Mouse (Mus musculus): ENCODE data around the gene Fgfbp3. TPM values are rescaled to one million over a fixed set of nuclear protein-coding genes. Genes with fewer than 3 reads are reported as not detected.

The Fgfbp3 gene
- polyA plus RNA-seq, 1 experiment from 2014 or later: 9.9 TPM

- H3K9ac ChIP-seq (ENCODE audit: low read depth, low read length): no peak overlapping the region
- H3K4me3 ChIP-seq (replicated peaks; ENCODE audit: low read depth, low read length): no peak overlapping the region
- ATAC-seq (replicated peaks; ENCODE audit: low FRiP score, low read depth) (no peak), DNase-seq (ENCODE audit: low spot score) (no peak)
- no peaks in the 10 kb centered on the region for H3K36me3 ChIP-seq (ENCODE audit: insufficient read depth, low read length)
- no peak overlapping the region for H3K4me2 ChIP-seq (ENCODE audit: low read length)
- H3K27ac ChIP-seq: no peak overlapping the region
- H3K9me3 ChIP-seq (replicated peaks; ENCODE audit: low read length): no peaks in the 10 kb centered on the region
- no peaks in the 10 kb centered on the region for H3K4me1 ChIP-seq (replicated peaks; ENCODE audit: insufficient read depth, low read length)
- no peak for TF ChIP-seq CTCF (IDR thresholded peaks at IDR 0.05; ENCODE audit: low read depth)
- H3K27me3 ChIP-seq (ENCODE audit: insufficient read depth, low read length): no peaks in the 10 kb centered on the region
Observed at GRCm38 (mm10) chr19:36938008-36938407, 18.6 kb upstream of the Fgfbp3 start.

- no peaks in the 10 kb centered on the region for H3K36me3 ChIP-seq (ENCODE audit: insufficient read depth, low read length)
- no peak for TF ChIP-seq CTCF (IDR thresholded peaks at IDR 0.05; ENCODE audit: low read depth)
- no peaks in the 10 kb centered on the region for H3K27me3 ChIP-seq (ENCODE audit: insufficient read depth, low read length)
Observed at GRCm38 (mm10) chr19:36936285-36936684, 16.9 kb upstream of the Fgfbp3 start.

GRCm38 (mm10) chr19:36932613-36933012 is 13.2 kb upstream of the Fgfbp3 start:
- H3K27me3 ChIP-seq (ENCODE audit: insufficient read depth, low read length): no peaks in the 10 kb centered on the region
- no peak overlapping the region for H3K4me3 ChIP-seq (replicated peaks; ENCODE audit: low read depth, low read length)
- no peak for ATAC-seq (replicated peaks; ENCODE audit: low FRiP score, low read depth)
- DNase-seq (ENCODE audit: low spot score): no peak
- 88% methylated on average over 2 of the region's 2 CpGs for WGBS
- H3K9me3 ChIP-seq (replicated peaks; ENCODE audit: low read length): no peaks in the 10 kb centered on the region
- TF ChIP-seq CTCF (IDR thresholded peaks at IDR 0.05; ENCODE audit: low read depth): no peak
- H3K4me2 ChIP-seq (ENCODE audit: low read length): no peak overlapping the region
- H3K9ac ChIP-seq (ENCODE audit: low read depth, low read length): no peak overlapping the region
- H3K36me3 ChIP-seq (ENCODE audit: insufficient read depth, low read length): no peaks in the 10 kb centered on the region
- no peaks in the 10 kb centered on the region for H3K4me1 ChIP-seq (replicated peaks; ENCODE audit: insufficient read depth, low read length)
- H3K27ac ChIP-seq: no peak overlapping the region

More at GRCm38 (mm10) chr19:36936285-36936684, 16.9 kb upstream of the Fgfbp3 start:
- Histone ChIP-seq H3K9me3 (replicated peaks; ENCODE audit: low read length) (no peaks in the 10 kb centered on the region), H3K4me3 (replicated peaks; ENCODE audit: low read depth, low read length) (no peak overlapping the region), H3K9ac (ENCODE audit: low read depth, low read length) (no peak overlapping the region), H3K4me2 (ENCODE audit: low read length) (no peak overlapping the region), H3K27ac (no peak overlapping the region), H3K4me1 (replicated peaks; ENCODE audit: insufficient read depth, low read length) (no peaks in the 10 kb centered on the region)
- WGBS: 89% methylated on average over 4 of the region's 4 CpGs
- DNase-seq (ENCODE audit: low spot score): no peak
- ATAC-seq (replicated peaks; ENCODE audit: low FRiP score, low read depth): no peak

- Histone ChIP-seq H3K36me3 (ENCODE audit: insufficient read depth, low read length) (no peaks in the 10 kb centered on the region), H3K9me3 (replicated peaks; ENCODE audit: low read length) (no peaks in the 10 kb centered on the region), H3K4me1 (replicated peaks; ENCODE audit: insufficient read depth, low read length) (0 out of 2 replicates have a peak, but pooled peaks cover 2% of the 10 kb centered on the region), H3K27me3 (ENCODE audit: insufficient read depth, low read length) (no peaks in the 10 kb centered on the region), H3K9ac (ENCODE audit: low read depth, low read length) (no peak overlapping the region), H3K27ac (no peak overlapping the region), H3K4me3 (replicated peaks; ENCODE audit: low read depth, low read length) (no peak overlapping the region), H3K4me2 (ENCODE audit: low read length) (no peak overlapping the region)
- TF ChIP-seq CTCF (IDR thresholded peaks at IDR 0.05; ENCODE audit: low read depth): no peak
- ATAC-seq (replicated peaks; ENCODE audit: low FRiP score, low read depth): no peak
- DNase-seq (ENCODE audit: low spot score): no peak
Observed at GRCm38 (mm10) chr19:36932097-36932496, 12.7 kb upstream of the Fgfbp3 start.

- Histone ChIP-seq H3K4me3 (replicated peaks; ENCODE audit: low read depth, low read length) (no peak overlapping the region), H3K27me3 (ENCODE audit: insufficient read depth, low read length) (no peaks in the 10 kb centered on the region), H3K36me3 (ENCODE audit: insufficient read depth, low read length) (no peaks in the 10 kb centered on the region), H3K9me3 (replicated peaks; ENCODE audit: low read length) (no peaks in the 10 kb centered on the region), H3K4me2 (ENCODE audit: low read length) (no peak overlapping the region), H3K27ac (no peak overlapping the region), H3K9ac (ENCODE audit: low read depth, low read length) (no peak overlapping the region), H3K4me1 (replicated peaks; ENCODE audit: insufficient read depth, low read length) (peaks cover 7% of the 10 kb centered on the region; the same call in 1 of the 2 replicates)
- TF ChIP-seq CTCF (IDR thresholded peaks at IDR 0.05; ENCODE audit: low read depth): no peak
- DNase-seq (ENCODE audit: low spot score) (no peak), ATAC-seq (replicated peaks; ENCODE audit: low FRiP score, low read depth) (no peak)
Observed at GRCm38 (mm10) chr19:36929816-36930215, 10.4 kb upstream of the Fgfbp3 start.

GRCm38 (mm10) chr19:36927800-36928361 is 8.5 kb upstream of the Fgfbp3 start:
- ATAC-seq (replicated peaks; ENCODE audit: low FRiP score, low read depth) (no peak), DNase-seq (ENCODE audit: low spot score) (no peak)
- Histone ChIP-seq H3K27me3 (ENCODE audit: insufficient read depth, low read length) (no peaks in the 10 kb centered on the region), H3K4me1 (replicated peaks; ENCODE audit: insufficient read depth, low read length) (peaks cover 7% of the 10 kb centered on the region; the same call in 1 of the 2 replicates), H3K36me3 (ENCODE audit: insufficient read depth, low read length) (no peaks in the 10 kb centered on the region), H3K4me3 (replicated peaks; ENCODE audit: low read depth, low read length) (no peak overlapping the region), H3K4me2 (ENCODE audit: low read length) (no peak overlapping the region; the same call in 1 of the 2 replicates), H3K9ac (ENCODE audit: low read depth, low read length) (no peak overlapping the region), H3K27ac (no peak overlapping the region), H3K9me3 (replicated peaks; ENCODE audit: low read length) (no peaks in the 10 kb centered on the region)
- TF ChIP-seq CTCF (IDR thresholded peaks at IDR 0.05; ENCODE audit: low read depth): no peak
- WGBS: 78% methylated on average over 6 of the region's 6 CpGs
